Mouse (Mus musculus) testis, adult 2 months (tissue): ENCODE results near the gene Malsu1.

Experiments
- CTCF ChIP-seq: fragments of 200-500 bp; IDR thresholded peaks from 2 replicates; pipeline ENCODE4 v1.5.1; 2012; ENCODE audit warnings: low read depth, mild to moderate bottlenecking, inconsistent platforms, low read length, moderate library complexity; ENCODE audit not compliant: control insufficient read depth, insufficient read depth, insufficient replicate concordance
- POLR2A ChIP-seq: fragments of 200-500 bp; IDR thresholded peaks from 2 replicates; pipeline ENCODE4 v1.6.1; 2012; ENCODE audit warnings: low read depth, mild to moderate bottlenecking, inconsistent platforms, low read length, moderate library complexity; ENCODE audit not compliant: control insufficient read depth

GRCm38 (mm10) chr6:49114457-49114856, 40.9 kb downstream of the Malsu1 start:
- no peak for TF ChIP-seq POLR2A
- TF ChIP-seq CTCF = no peak
